Mouse (Mus musculus): Measurements from ENCODE around the gene Pdhx. TPM values are rescaled to one million over a fixed set of nuclear protein-coding genes. Genes with fewer than 3 reads are reported as not detected.

Gene Pdhx
- total and polyA plus RNA-seq, 2 experiments from 2014 or later, result 47.2 to 67.0 TPM

DNA sequence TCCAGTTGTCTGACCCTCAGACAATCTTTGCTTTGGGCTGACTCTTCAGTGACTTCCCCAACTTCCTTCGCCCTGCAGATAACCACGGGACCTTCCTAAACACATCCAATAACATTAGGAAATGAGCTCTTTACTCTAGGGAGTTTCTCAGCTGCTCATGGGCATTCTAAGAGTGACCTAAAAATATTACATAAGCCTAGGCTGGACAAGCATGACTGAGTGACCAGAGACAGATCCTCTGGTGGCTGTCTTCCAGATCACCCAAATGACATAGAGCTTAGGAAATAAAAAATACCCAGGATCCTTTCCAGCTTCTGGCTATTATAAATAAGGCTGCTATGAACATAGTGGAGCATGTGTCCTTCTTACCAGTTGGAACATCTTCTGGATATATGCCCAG is 90.5 kb downstream of the Pdhx start:
- no peak overlapping the region for H3K4me2 ChIP-seq (ENCODE audit: low read depth, low read length)
- no peak for ATAC-seq
- DNase-seq (ENCODE audit: low spot score), result no peak
- no peaks in the 10 kb centered on the region for H3K36me3 ChIP-seq (ENCODE audit: insufficient read depth, low read length)
- no peaks in the 10 kb centered on the region for H3K9me3 ChIP-seq (ENCODE audit: low read length)
- TF ChIP-seq CTCF (IDR thresholded peaks at IDR 0.05; ENCODE audit: low read depth), result no peak
- H3K4me1 ChIP-seq (ENCODE audit: insufficient read depth, low read length), result no peaks in the 10 kb centered on the region
- H3K27me3 ChIP-seq (ENCODE audit: insufficient read depth, low read length), result no peaks in the 10 kb centered on the region
- H3K4me3 ChIP-seq (ENCODE audit: low read length), result no peak overlapping the region
- no peak overlapping the region for H3K9ac ChIP-seq (replicated peaks; ENCODE audit: low read length)
- 90% methylated on average over 2 of the region's 2 CpGs for WGBS
- H3K27ac ChIP-seq, result no peak overlapping the region

DNA sequence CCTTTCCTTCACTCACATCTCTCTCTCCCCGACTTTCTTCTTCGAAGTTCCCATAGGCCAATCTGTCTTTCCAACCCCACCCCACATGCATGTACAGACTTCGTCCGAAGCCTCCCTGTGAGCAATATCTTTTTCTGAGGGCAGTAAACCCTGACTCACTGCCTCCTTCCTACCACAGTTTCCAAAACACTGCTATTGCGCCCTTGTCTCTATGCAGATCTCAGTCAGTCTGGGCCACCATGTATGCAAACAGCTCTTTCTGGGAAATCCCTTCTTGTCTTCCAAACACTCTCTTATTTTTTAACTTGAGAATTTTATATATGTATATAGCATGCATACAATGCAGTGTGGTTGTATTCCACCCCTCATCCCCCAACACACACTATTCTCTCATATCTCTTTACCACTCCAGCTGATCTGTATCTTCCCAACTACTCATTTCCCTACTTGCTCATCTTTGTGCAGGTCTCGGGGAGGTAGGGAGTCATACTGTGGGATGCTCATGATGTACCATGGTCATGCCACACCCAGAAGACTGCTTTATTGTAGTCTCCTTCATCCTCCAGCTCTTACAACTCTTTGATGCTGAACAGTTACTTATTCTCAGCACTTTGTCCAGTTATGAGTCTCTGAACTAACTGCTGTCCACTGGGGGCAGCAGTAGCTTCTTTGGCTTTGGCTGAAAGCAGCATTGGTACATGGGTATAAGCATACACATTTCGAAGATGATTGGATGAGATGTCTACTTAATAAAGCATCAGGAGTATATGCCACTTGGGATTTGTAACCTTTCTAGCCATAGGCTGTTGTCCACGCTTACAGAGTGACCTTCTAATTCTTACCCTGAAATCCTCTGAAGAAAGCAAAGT is 91.6 kb downstream of the Pdhx start:
- WGBS, result 87% methylated on average over 8 of the region's 8 CpGs
- no peak for DNase-seq (ENCODE audit: low spot score)

DNA sequence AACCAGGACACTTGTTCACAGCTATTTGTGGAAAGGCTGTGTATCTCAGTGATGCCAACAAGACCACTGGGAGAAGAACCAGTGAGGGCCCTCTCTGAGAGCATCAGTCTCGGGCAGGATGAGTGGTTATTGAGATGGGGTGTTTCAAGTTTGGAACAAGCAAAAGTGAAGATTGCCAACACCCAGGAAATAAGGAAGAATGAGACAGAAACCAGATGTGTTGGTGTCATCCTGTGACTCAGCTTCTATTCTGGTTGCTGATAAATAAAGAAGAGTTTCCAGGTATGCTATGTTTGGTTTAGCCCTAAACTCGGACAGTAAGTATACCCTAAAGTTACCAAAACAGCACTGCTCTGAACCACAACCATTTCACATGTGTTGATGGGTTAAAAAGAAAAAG is 92.4 kb downstream of the Pdhx start:
- TF ChIP-seq CTCF (IDR thresholded peaks at IDR 0.05; ENCODE audit: low read depth), result no peak
- Histone ChIP-seq H3K4me3 (ENCODE audit: low read length) (no peak overlapping the region), H3K9ac (replicated peaks; ENCODE audit: low read length) (no peak overlapping the region), H3K36me3 (ENCODE audit: insufficient read depth, low read length) (no peaks in the 10 kb centered on the region), H3K27me3 (ENCODE audit: insufficient read depth, low read length) (no peaks in the 10 kb centered on the region), H3K4me1 (ENCODE audit: insufficient read depth, low read length) (no peaks in the 10 kb centered on the region), H3K27ac (no peak overlapping the region), H3K4me2 (ENCODE audit: low read depth, low read length) (no peak overlapping the region), H3K9me3 (ENCODE audit: low read length) (no peaks in the 10 kb centered on the region)
- 85% methylated on average over 2 of the region's 2 CpGs for WGBS
- ATAC-seq (no peak), DNase-seq (ENCODE audit: low spot score) (no peak)

More for the DNA sequence above, 91.6 kb downstream of the Pdhx start:
- Histone ChIP-seq H3K9ac (replicated peaks; ENCODE audit: low read length) (no peak overlapping the region), H3K9me3 (ENCODE audit: low read length) (no peaks in the 10 kb centered on the region), H3K36me3 (ENCODE audit: insufficient read depth, low read length) (no peaks in the 10 kb centered on the region), H3K4me1 (ENCODE audit: insufficient read depth, low read length) (no peaks in the 10 kb centered on the region), H3K4me3 (ENCODE audit: low read length) (no peak overlapping the region), H3K4me2 (ENCODE audit: low read depth, low read length) (no peak overlapping the region), H3K27ac (no peak overlapping the region), H3K27me3 (ENCODE audit: insufficient read depth, low read length) (no peaks in the 10 kb centered on the region)
- TF ChIP-seq CTCF (IDR thresholded peaks at IDR 0.05; ENCODE audit: low read depth), result 0 out of 2 replicates have a peak, but pooled peaks have one; percentile 33
- ATAC-seq, result no peak

DNA sequence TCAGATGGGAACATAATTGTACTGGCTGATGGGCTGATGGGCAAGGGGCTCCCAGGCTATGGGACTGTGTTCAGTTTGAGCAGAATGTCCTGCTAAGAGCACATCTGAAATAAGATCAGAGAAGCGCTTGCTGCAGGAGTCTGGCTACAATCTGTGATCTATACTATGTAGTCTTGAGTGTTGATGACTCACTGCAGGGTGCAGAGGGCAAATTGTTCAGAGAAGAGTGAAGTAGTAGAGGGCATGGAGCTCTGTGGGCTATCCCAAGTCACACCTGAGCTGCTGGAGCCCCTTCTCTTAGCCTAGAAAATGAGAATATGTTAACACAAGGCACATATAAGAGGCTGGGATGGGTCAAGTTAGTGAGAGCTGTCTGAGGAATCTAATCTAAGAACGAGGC is 93.8 kb downstream of the Pdhx start:
- H3K27me3 ChIP-seq (ENCODE audit: insufficient read depth, low read length), result no peaks in the 10 kb centered on the region
- ATAC-seq, result no peak
- H3K36me3 ChIP-seq (ENCODE audit: insufficient read depth, low read length), result no peaks in the 10 kb centered on the region
- H3K4me1 ChIP-seq (ENCODE audit: insufficient read depth, low read length), result no peaks in the 10 kb centered on the region
- H3K9ac ChIP-seq (replicated peaks; ENCODE audit: low read length), result no peak overlapping the region
- no peaks in the 10 kb centered on the region for H3K9me3 ChIP-seq (ENCODE audit: low read length)
- no peak for TF ChIP-seq CTCF (IDR thresholded peaks at IDR 0.05; ENCODE audit: low read depth)
- no peak overlapping the region for H3K27ac ChIP-seq
- H3K4me3 ChIP-seq (ENCODE audit: low read length), result no peak overlapping the region
- DNase-seq (ENCODE audit: low spot score), result no peak
- 91% methylated on average over 2 of the region's 2 CpGs for WGBS
- no peak overlapping the region for H3K4me2 ChIP-seq (ENCODE audit: low read depth, low read length)

DNA sequence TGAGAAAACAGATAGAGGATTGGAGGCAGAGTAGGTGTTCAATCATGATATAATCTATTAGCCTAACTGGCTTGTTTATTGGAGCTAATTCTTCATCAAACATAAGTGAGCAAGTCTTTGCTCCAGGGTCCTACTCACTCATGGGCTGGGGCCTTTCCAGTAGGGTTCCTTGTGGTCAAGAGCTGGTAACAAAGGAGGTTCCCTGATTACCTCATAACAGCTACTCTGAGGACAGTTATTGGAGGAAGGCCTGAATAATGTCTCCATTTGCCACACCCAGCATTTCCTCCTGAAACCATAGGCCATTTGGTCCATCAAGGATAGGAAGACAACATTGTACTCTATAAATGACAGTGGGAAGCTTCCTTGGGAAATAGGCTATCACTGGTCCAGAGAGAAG is 94.2 kb downstream of the Pdhx start:
- no peaks in the 10 kb centered on the region for H3K36me3 ChIP-seq (ENCODE audit: insufficient read depth, low read length)
- ATAC-seq, result no peak
- no peak for TF ChIP-seq CTCF (IDR thresholded peaks at IDR 0.05; ENCODE audit: low read depth)
- H3K27ac ChIP-seq, result no peak overlapping the region
- no peaks in the 10 kb centered on the region for H3K4me1 ChIP-seq (ENCODE audit: insufficient read depth, low read length)
- no peak overlapping the region for H3K4me2 ChIP-seq (ENCODE audit: low read depth, low read length)
- no peak for DNase-seq (ENCODE audit: low spot score)
- H3K9ac ChIP-seq (replicated peaks; ENCODE audit: low read length), result no peak overlapping the region
- no peak overlapping the region for H3K4me3 ChIP-seq (ENCODE audit: low read length)
- no peaks in the 10 kb centered on the region for H3K9me3 ChIP-seq (ENCODE audit: low read length)
- H3K27me3 ChIP-seq (ENCODE audit: insufficient read depth, low read length), result no peaks in the 10 kb centered on the region

DNA sequence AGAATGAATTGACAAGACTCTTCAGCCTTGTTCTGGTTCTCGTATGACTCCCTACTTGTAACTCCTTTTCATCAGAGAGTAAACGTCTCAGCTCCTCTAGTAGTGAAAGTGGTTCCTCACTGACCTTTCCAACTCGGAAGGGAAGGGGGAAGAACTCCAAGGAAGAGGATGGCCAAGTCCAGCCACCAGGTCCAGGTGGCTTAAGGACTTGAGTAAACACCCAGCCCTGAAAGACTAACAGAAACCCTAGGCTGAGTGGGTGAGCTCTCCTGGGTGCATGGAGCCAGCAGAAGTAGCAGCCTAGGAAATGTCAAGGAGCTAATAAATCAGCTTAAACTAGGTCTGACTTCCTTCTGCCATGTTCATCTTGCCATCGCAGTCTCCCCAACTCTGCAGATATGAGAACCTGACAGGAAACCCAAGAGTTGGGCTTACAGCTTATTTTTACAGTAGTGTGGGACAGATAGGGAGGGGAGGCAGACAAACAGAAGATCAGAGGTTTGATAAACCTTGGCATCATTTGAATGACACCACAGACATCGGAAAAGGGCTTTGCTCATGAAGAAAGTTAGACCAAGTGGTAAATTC is 97.9 kb downstream of the Pdhx start:
- Histone ChIP-seq H3K9me3 (ENCODE audit: low read length) (no peaks in the 10 kb centered on the region), H3K9ac (replicated peaks; ENCODE audit: low read length) (no peak overlapping the region), H3K4me1 (ENCODE audit: insufficient read depth, low read length) (no peaks in the 10 kb centered on the region), H3K27ac (no peak overlapping the region), H3K4me2 (ENCODE audit: low read depth, low read length) (no peak overlapping the region), H3K4me3 (ENCODE audit: low read length) (no peak overlapping the region), H3K36me3 (ENCODE audit: insufficient read depth, low read length) (no peaks in the 10 kb centered on the region), H3K27me3 (ENCODE audit: insufficient read depth, low read length) (no peaks in the 10 kb centered on the region)
- no peak for DNase-seq (ENCODE audit: low spot score)
- ATAC-seq, result no peak
- 90% methylated on average over 5 of the region's 5 CpGs for WGBS
- TF ChIP-seq CTCF (IDR thresholded peaks at IDR 0.05; ENCODE audit: low read depth), result no peak

DNA sequence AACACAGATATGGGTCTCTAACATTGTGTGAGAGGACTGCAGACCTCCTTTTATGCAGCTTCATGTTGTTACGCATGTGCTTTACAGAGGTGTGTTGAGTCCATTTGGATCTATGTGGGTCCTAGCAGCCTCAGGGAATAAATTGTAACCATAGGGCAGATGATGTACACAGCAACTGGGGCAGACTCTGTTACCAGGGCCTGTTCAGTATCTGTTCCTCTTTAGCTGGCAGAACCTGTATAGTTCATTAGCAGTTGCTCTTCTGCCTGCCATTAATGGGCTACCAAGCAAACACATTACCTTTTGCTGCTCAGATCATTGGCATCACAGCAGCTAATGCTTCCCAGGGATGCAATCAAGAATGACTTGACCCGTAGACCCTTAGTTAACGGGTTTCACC is 100.2 kb downstream of the Pdhx start:
- Histone ChIP-seq H3K36me3 (ENCODE audit: insufficient read depth, low read length) (no peaks in the 10 kb centered on the region), H3K4me1 (ENCODE audit: insufficient read depth, low read length) (no peaks in the 10 kb centered on the region), H3K27ac (no peak overlapping the region), H3K27me3 (ENCODE audit: insufficient read depth, low read length) (no peaks in the 10 kb centered on the region), H3K9me3 (ENCODE audit: low read length) (no peaks in the 10 kb centered on the region), H3K4me3 (ENCODE audit: low read length) (no peak overlapping the region), H3K9ac (replicated peaks; ENCODE audit: low read length) (no peak overlapping the region), H3K4me2 (ENCODE audit: low read depth, low read length) (no peak overlapping the region)
- no peak for TF ChIP-seq CTCF (IDR thresholded peaks at IDR 0.05; ENCODE audit: low read depth)
- no peak for DNase-seq (ENCODE audit: low spot score)
- 90% methylated on average over 3 of the region's 3 CpGs for WGBS
- ATAC-seq, result no peak

All from hindbrain, postnatal 0 days (tissue).